Mouse (Mus musculus): ENCODE results near the gene Dgki. TPM values are rescaled to one million over a fixed set of nuclear protein-coding genes. Genes with fewer than 3 reads are reported as not detected.

Dgki gene
- polyA plus RNA-seq, 1 experiment from 2014 or later: 4.0 TPM

- no peaks in the 10 kb centered on the region for H3K9me3 ChIP-seq
- no peak for ATAC-seq (ENCODE audit: low FRiP score)
- 33% methylated on average over 4 of the region's 4 CpGs for WGBS
- H3K27ac ChIP-seq: no peak overlapping the region
- no peaks in the 10 kb centered on the region for H3K36me3 ChIP-seq (replicated peaks)
- H3K4me3 ChIP-seq (replicated peaks): no peak overlapping the region
- H3K27me3 ChIP-seq: peaks cover 19% of the 10 kb centered on the region
- no peak overlapping the region for H3K4me2 ChIP-seq
- peaks cover 31% of the 10 kb centered on the region for H3K4me1 ChIP-seq
- no peak overlapping the region for H3K9ac ChIP-seq
Observed at GRCm38 (mm10) chr6:36876426-36876825, 423.6 kb downstream of the Dgki start.

GRCm38 (mm10) chr6:36875926-36876325 lies 424.1 kb downstream of the Dgki start:
- Histone ChIP-seq H3K36me3 (replicated peaks) (no peaks in the 10 kb centered on the region), H3K9me3 (no peaks in the 10 kb centered on the region), H3K9ac (no peak overlapping the region), H3K4me2 (no peak overlapping the region), H3K27ac (no peak overlapping the region), H3K4me3 (replicated peaks) (no peak overlapping the region), H3K27me3 (peaks cover 19% of the 10 kb centered on the region), H3K4me1 (peaks cover 26% of the 10 kb centered on the region)
- no peak; the same call in 1 of the 2 replicates for ATAC-seq (ENCODE audit: low FRiP score)
- WGBS: 20% methylated on average over 5 of the region's 5 CpGs

- H3K4me2 ChIP-seq: no peak overlapping the region
- H3K36me3 ChIP-seq (replicated peaks): no peaks in the 10 kb centered on the region
- 87% methylated on average over 3 of the region's 3 CpGs for WGBS
- H3K27me3 ChIP-seq: peaks cover 11% of the 10 kb centered on the region; the same call in 1 of the 2 replicates
- H3K9ac ChIP-seq: no peak overlapping the region
- H3K4me1 ChIP-seq: peaks cover 16% of the 10 kb centered on the region
- H3K27ac ChIP-seq: no peak overlapping the region
- ATAC-seq (ENCODE audit: low FRiP score): no peak
- H3K4me3 ChIP-seq (replicated peaks): no peak overlapping the region
- H3K9me3 ChIP-seq: no peaks in the 10 kb centered on the region
Observed at GRCm38 (mm10) chr6:36872876-36873275, 427.1 kb downstream of the Dgki start.

- 77% methylated on average over 4 of the region's 4 CpGs for WGBS
- Histone ChIP-seq H3K27ac (no peak overlapping the region), H3K4me1 (no peaks in the 10 kb centered on the region), H3K9ac (no peak overlapping the region), H3K36me3 (replicated peaks) (no peaks in the 10 kb centered on the region), H3K4me2 (no peak overlapping the region), H3K4me3 (replicated peaks) (no peak overlapping the region), H3K27me3 (0 out of 2 replicates have a peak, but pooled peaks cover 3% of the 10 kb centered on the region), H3K9me3 (no peaks in the 10 kb centered on the region)
- ATAC-seq (ENCODE audit: low FRiP score): no peak
Observed at GRCm38 (mm10) chr6:36868217-36868616, 431.8 kb downstream of the Dgki start.

GRCm38 (mm10) chr6:36858258-36859041 lies 441.5 kb downstream of the Dgki start:
- peak; percentile 73 for ATAC-seq (ENCODE audit: low FRiP score)

GRCm38 (mm10) chr6:36857627-36858257 lies 442.2 kb downstream of the Dgki start:
- H3K36me3 ChIP-seq (replicated peaks): no peaks in the 10 kb centered on the region
- no peaks in the 10 kb centered on the region for H3K9me3 ChIP-seq
- ATAC-seq (ENCODE audit: low FRiP score): peak; percentile 81
- H3K4me2 ChIP-seq: no peak overlapping the region
- no peak overlapping the region for H3K4me3 ChIP-seq (replicated peaks)
- no peak overlapping the region for H3K9ac ChIP-seq
- H3K27ac ChIP-seq: peak overlapping the region; percentile 84; the same call in 1 of the 2 replicates
- WGBS: 18% methylated on average over 6 of the region's 6 CpGs
- peaks cover 20% of the 10 kb centered on the region for H3K4me1 ChIP-seq
- no peaks in the 10 kb centered on the region for H3K27me3 ChIP-seq

More at GRCm38 (mm10) chr6:36858258-36859041, 441.5 kb downstream of the Dgki start:
- no peaks in the 10 kb centered on the region for H3K27me3 ChIP-seq
- no peak overlapping the region for H3K4me3 ChIP-seq (replicated peaks)
- H3K9ac ChIP-seq: no peak overlapping the region
- no peaks in the 10 kb centered on the region for H3K9me3 ChIP-seq
- peaks cover 20% of the 10 kb centered on the region for H3K4me1 ChIP-seq
- WGBS: 25% methylated on average over 3 of the region's 3 CpGs
- no peaks in the 10 kb centered on the region for H3K36me3 ChIP-seq (replicated peaks)
- H3K27ac ChIP-seq: peak overlapping the region; percentile 84
- no peak overlapping the region for H3K4me2 ChIP-seq

GRCm38 (mm10) chr6:36850422-36851129 lies 449.4 kb downstream of the Dgki start:
- no peak overlapping the region for H3K4me3 ChIP-seq (replicated peaks)
- 85% methylated on average over 7 of the region's 7 CpGs for WGBS
- no peaks in the 10 kb centered on the region for H3K9me3 ChIP-seq
- H3K27ac ChIP-seq: 0 out of 2 replicates have a peak overlapping the region, but pooled peaks have one; percentile 21
- H3K9ac ChIP-seq: no peak overlapping the region
- H3K36me3 ChIP-seq (replicated peaks): no peaks in the 10 kb centered on the region
- H3K4me1 ChIP-seq: no peaks in the 10 kb centered on the region
- no peak for ATAC-seq (ENCODE audit: low FRiP score)
- H3K4me2 ChIP-seq: no peak overlapping the region
- no peaks in the 10 kb centered on the region for H3K27me3 ChIP-seq

- H3K9me3 ChIP-seq: no peaks in the 10 kb centered on the region
- no peak for ATAC-seq (ENCODE audit: low FRiP score)
- H3K4me2 ChIP-seq: no peak overlapping the region
- H3K27me3 ChIP-seq: no peaks in the 10 kb centered on the region
- no peaks in the 10 kb centered on the region for H3K36me3 ChIP-seq (replicated peaks)
- no peaks in the 10 kb centered on the region for H3K4me1 ChIP-seq
- H3K9ac ChIP-seq: no peak overlapping the region
- 91% methylated on average over 1 of the region's 1 CpGs for WGBS
- H3K4me3 ChIP-seq (replicated peaks): no peak overlapping the region
- H3K27ac ChIP-seq: no peak overlapping the region
Observed at GRCm38 (mm10) chr6:36845288-36845687, 454.7 kb downstream of the Dgki start.

- Histone ChIP-seq H3K9me3 (no peaks in the 10 kb centered on the region), H3K4me2 (no peak overlapping the region), H3K9ac (no peak overlapping the region), H3K27ac (no peak overlapping the region), H3K36me3 (replicated peaks) (no peaks in the 10 kb centered on the region), H3K27me3 (no peaks in the 10 kb centered on the region), H3K4me1 (no peaks in the 10 kb centered on the region), H3K4me3 (replicated peaks) (no peak overlapping the region)
- ATAC-seq (ENCODE audit: low FRiP score): no peak
- WGBS: 85% methylated on average over 6 of the region's 6 CpGs
Observed at GRCm38 (mm10) chr6:36844258-36844657, 455.7 kb downstream of the Dgki start.

- ATAC-seq (ENCODE audit: low FRiP score): no peak
- Histone ChIP-seq H3K36me3 (replicated peaks) (no peaks in the 10 kb centered on the region), H3K9ac (no peak overlapping the region), H3K9me3 (no peaks in the 10 kb centered on the region), H3K4me3 (replicated peaks) (no peak overlapping the region), H3K27ac (no peak overlapping the region), H3K27me3 (no peaks in the 10 kb centered on the region), H3K4me2 (no peak overlapping the region), H3K4me1 (no peaks in the 10 kb centered on the region)
- 67% methylated on average over 3 of the region's 3 CpGs for WGBS
Observed at GRCm38 (mm10) chr6:36843031-36843488, 456.9 kb downstream of the Dgki start.

- Histone ChIP-seq H3K36me3 (replicated peaks) (no peaks in the 10 kb centered on the region), H3K27me3 (no peaks in the 10 kb centered on the region), H3K27ac (no peak overlapping the region), H3K9me3 (no peaks in the 10 kb centered on the region), H3K4me2 (no peak overlapping the region), H3K4me3 (replicated peaks) (no peak overlapping the region), H3K4me1 (no peaks in the 10 kb centered on the region), H3K9ac (no peak overlapping the region)
- 84% methylated on average over 5 of the region's 5 CpGs for WGBS
- no peak for ATAC-seq (ENCODE audit: low FRiP score)
Observed at GRCm38 (mm10) chr6:36842101-36842922, 457.7 kb downstream of the Dgki start.
